Mouse (Mus musculus) hindbrain, embryonic 16.5 days (tissue): ENCODE measurements around the gene Fsd1l. TPM values are rescaled to one million over a fixed set of nuclear protein-coding genes. Genes with fewer than 3 reads are reported as not detected.

Experiments used
- ATAC-seq: fragments of 200-750 bp; cut with Nextera tagmentation; 2 replicates; pipeline ENCODE4 v1.8.0; 2017; ENCODE audit warnings: moderate TSS enrichment, moderate library complexity
- H3K27ac ChIP-seq: fragments of 300-500 bp; sonication (generic); 2 replicates; pipeline ENCODE4 v1.5.1; 2014; ENCODE audit warnings: low read depth, mild to moderate bottlenecking, control low read depth, low read length, moderate library complexity
- H3K27me3 ChIP-seq: fragments of 300-500 bp; sonication (generic); replicated peaks from 2 replicates; pipeline ENCODE4 v1.6.1; 2014; ENCODE audit warnings: low read length; ENCODE audit not compliant: control insufficient read depth, insufficient read depth
- H3K36me3 ChIP-seq: fragments of 300-500 bp; sonication (generic); 2 replicates; pipeline ENCODE4 v1.6.1; 2014; ENCODE audit warnings: mild to moderate bottlenecking, low read length, moderate library complexity, mixed read lengths; ENCODE audit not compliant: control insufficient read depth, insufficient read depth
- H3K4me1 ChIP-seq: fragments of 300-500 bp; sonication (generic); 2 replicates; pipeline ENCODE4 v1.6.1; 2014; ENCODE audit warnings: low read depth, low read length; ENCODE audit not compliant: control insufficient read depth, insufficient read depth
- H3K4me2 ChIP-seq: fragments of 300-500 bp; sonication (generic); 2 replicates; pipeline ENCODE4 v1.6.1; 2014; ENCODE audit warnings: mild to moderate bottlenecking, low read length, control low read depth, moderate library complexity
- H3K4me3 ChIP-seq: fragments of 300-500 bp; sonication (generic); 2 replicates; pipeline ENCODE4 v1.5.1; 2014; ENCODE audit warnings: mild to moderate bottlenecking, low read length, control low read depth, moderate library complexity
- H3K9ac ChIP-seq: fragments of 300-500 bp; sonication (generic); 2 replicates; pipeline ENCODE4 v1.6.1; 2014; ENCODE audit warnings: low read depth, mild to moderate bottlenecking, control low read depth, low read length, moderate library complexity
- H3K9me3 ChIP-seq: fragments of 300-500 bp; sonication (generic); 2 replicates; pipeline ENCODE4 v1.6.1; 2014; ENCODE audit warnings: mild to moderate bottlenecking, low read length, moderate library complexity; ENCODE audit not compliant: control insufficient read depth
- WGBS: fragments of 180-500 bp; shearing (Covaris S2); extraction: QIAGEN DNeasy Blood & Tissue Kit; methylation state at CpG from one replicate; pipeline ENCODE4 v1.1.7; 2014; 5-methylcytosine and 5-hydroxymethylcytosine counted together
- polyA plus RNA-seq: library from polyadenylated mRNA; unstranded; fragments of >200 nt; fragmentation: Nextera tagmentation; extraction: Ambion mirVana; gene quantifications from 2 replicates; pipeline ENCODE4 v1.2.1, GENCODE M21; 2015

Fsd1l gene
- polyA plus RNA-seq, result 26.6 and 32.9 TPM in 2 replicates

GRCm38 (mm10) chr4:53631316-53632010 is at the start of gene Fsd1l:
TSS of gene Fsd1l (plus strand) at chr4:53631471.
- ATAC-seq, result peak; percentile 93
- Histone ChIP-seq H3K4me2 (peak within 1 kb of the TSS; percentile 72), H3K9me3 (no peaks in the 10 kb centered on the region), H3K4me3 (peak within 1 kb of the TSS; percentile 89), H3K27ac (peak within 1 kb of the TSS; percentile 87), H3K27me3 (no peaks in the 10 kb centered on the region), H3K9ac (peak within 1 kb of the TSS; percentile 93), H3K36me3 (no peaks in the 10 kb centered on the region), H3K4me1 (peaks cover 25% of the 10 kb centered on the region)
- WGBS, result 0% methylated on average over 51 of the region's 88 CpGs

- H3K4me1 ChIP-seq, result no peaks in the 10 kb centered on the region
- H3K4me3 ChIP-seq, result no peak overlapping the region
- H3K27ac ChIP-seq, result no peak overlapping the region
- H3K36me3 ChIP-seq, result no peaks in the 10 kb centered on the region
- H3K9me3 ChIP-seq, result no peaks in the 10 kb centered on the region
- ATAC-seq, result no peak
- H3K4me2 ChIP-seq, result no peak overlapping the region
- H3K9ac ChIP-seq, result no peak overlapping the region
- no peaks in the 10 kb centered on the region for H3K27me3 ChIP-seq
Measured at GRCm38 (mm10) chr4:53587676-53588075, 43.6 kb upstream of the Fsd1l start.

DNA sequence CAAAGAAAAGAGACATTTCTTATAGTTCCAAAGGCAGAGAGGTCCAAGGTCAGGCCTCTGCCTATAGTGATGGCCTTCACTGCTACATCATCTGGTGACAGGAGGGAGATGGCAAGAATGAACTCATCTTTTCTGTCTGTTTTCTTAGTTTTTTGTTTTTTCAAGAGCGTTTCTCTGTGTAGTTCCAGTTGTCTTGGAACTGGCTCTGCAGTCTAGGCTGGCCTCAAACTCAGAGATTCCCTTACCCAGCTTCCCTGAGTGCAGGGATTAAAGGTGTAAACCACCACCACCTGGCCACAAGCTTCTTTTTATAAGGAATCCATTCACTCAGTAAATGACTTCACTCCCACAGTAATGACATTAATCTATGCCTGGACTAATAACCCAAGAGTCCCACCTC is 42.3 kb upstream of the Fsd1l start:
- Histone ChIP-seq H3K36me3 (no peaks in the 10 kb centered on the region), H3K4me2 (no peak overlapping the region), H3K9me3 (no peaks in the 10 kb centered on the region), H3K4me3 (no peak overlapping the region), H3K4me1 (no peaks in the 10 kb centered on the region), H3K27ac (no peak overlapping the region), H3K9ac (no peak overlapping the region), H3K27me3 (no peaks in the 10 kb centered on the region)
- WGBS, result 77% methylated on average over 1 of the region's 1 CpGs
- no peak for ATAC-seq

GRCm38 (mm10) chr4:53589466-53589865 is 41.8 kb upstream of the Fsd1l start:
- ATAC-seq, result no peak
- H3K4me2 ChIP-seq, result no peak overlapping the region
- 86% methylated on average over 4 of the region's 4 CpGs for WGBS
- H3K27ac ChIP-seq, result no peak overlapping the region
- H3K4me1 ChIP-seq, result no peaks in the 10 kb centered on the region
- no peak overlapping the region for H3K9ac ChIP-seq
- no peak overlapping the region for H3K4me3 ChIP-seq
- H3K27me3 ChIP-seq, result no peaks in the 10 kb centered on the region
- H3K36me3 ChIP-seq, result no peaks in the 10 kb centered on the region
- H3K9me3 ChIP-seq, result no peaks in the 10 kb centered on the region

DNA sequence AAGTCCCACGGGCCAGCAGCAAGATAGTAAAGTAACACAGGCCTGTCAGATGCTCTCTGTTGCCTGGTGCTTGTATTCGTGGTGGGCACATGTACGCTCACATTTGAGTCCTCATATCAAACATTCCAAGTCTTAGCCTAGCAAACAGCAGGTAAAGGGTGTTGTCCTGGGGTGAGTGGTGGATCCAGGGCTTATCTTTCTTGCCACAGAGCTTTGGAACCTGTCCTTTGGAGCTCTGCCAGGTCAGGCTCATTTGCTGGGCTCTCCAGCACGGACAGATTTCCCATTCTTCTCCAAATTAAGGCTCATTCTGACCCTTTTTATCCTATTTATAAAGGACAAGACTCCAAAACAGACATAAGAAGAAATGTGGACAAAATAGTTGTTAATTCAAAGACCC is 41.1 kb upstream of the Fsd1l start:
- no peaks in the 10 kb centered on the region for H3K27me3 ChIP-seq

DNA sequence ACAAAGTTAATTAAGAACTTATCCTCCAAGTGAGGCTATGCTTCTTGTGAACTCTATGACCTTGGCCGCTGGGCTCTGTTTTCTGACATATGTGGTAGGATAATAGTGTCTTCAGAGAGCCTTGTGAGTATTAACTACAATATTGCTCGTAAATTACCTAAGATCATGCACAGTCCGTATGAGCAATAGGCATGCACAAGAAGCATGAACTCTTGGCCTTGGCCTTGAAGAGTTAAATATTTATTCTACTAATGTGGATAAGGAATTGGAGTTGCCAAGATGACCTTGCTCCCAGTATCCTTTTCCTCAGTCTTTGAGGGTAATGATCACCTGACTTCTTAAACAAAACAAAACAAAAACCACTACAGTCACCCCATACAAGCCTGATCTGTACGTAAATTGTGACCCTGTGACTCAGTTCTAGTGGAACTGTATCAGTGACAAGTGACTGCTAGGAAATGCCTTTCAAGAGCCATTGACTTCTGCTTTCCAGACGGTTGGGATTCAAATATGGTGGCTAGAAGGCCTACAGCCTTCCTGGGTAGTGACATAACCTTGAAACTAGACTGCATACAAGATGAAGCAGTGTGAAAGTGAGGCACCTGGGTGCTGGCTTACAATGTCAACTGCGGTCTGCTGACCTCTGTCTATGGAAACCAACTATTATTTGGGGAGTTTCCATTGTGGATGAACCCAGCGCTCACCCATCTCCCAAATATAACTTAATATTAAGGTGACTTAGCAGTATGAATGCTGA is 40.4 kb upstream of the Fsd1l start:
- Histone ChIP-seq H3K4me2 (no peak overlapping the region), H3K9me3 (no peaks in the 10 kb centered on the region), H3K27ac (no peak overlapping the region), H3K4me3 (no peak overlapping the region), H3K9ac (no peak overlapping the region), H3K4me1 (no peaks in the 10 kb centered on the region), H3K36me3 (no peaks in the 10 kb centered on the region), H3K27me3 (no peaks in the 10 kb centered on the region)
- 91% methylated on average over 7 of the region's 7 CpGs for WGBS
- ATAC-seq, result no peak

More for the DNA sequence above, 41.1 kb upstream of the Fsd1l start:
- Histone ChIP-seq H3K27ac (no peak overlapping the region), H3K4me1 (no peaks in the 10 kb centered on the region), H3K4me2 (no peak overlapping the region), H3K9ac (no peak overlapping the region), H3K9me3 (no peaks in the 10 kb centered on the region), H3K36me3 (no peaks in the 10 kb centered on the region), H3K4me3 (no peak overlapping the region)
- 75% methylated on average over 4 of the region's 4 CpGs for WGBS
- ATAC-seq, result no peak

- no peak overlapping the region for H3K9ac ChIP-seq
- H3K27me3 ChIP-seq, result no peaks in the 10 kb centered on the region
- H3K27ac ChIP-seq, result no peak overlapping the region
- H3K4me1 ChIP-seq, result no peaks in the 10 kb centered on the region
- no peak for ATAC-seq
- no peak overlapping the region for H3K4me2 ChIP-seq
- H3K36me3 ChIP-seq, result no peaks in the 10 kb centered on the region
- WGBS, result 70% methylated on average over 11 of the region's 11 CpGs
- H3K9me3 ChIP-seq, result no peaks in the 10 kb centered on the region
- H3K4me3 ChIP-seq, result no peak overlapping the region
Measured at GRCm38 (mm10) chr4:53591536-53591935, 39.7 kb upstream of the Fsd1l start.

- 53% methylated on average over 8 of the region's 8 CpGs for WGBS
- Histone ChIP-seq H3K4me3 (no peak overlapping the region), H3K9me3 (no peaks in the 10 kb centered on the region), H3K36me3 (no peaks in the 10 kb centered on the region), H3K4me2 (no peak overlapping the region), H3K27me3 (no peaks in the 10 kb centered on the region), H3K27ac (no peak overlapping the region), H3K9ac (no peak overlapping the region), H3K4me1 (no peaks in the 10 kb centered on the region)
- ATAC-seq, result no peak
Measured at GRCm38 (mm10) chr4:53591941-53592340, 39.3 kb upstream of the Fsd1l start.

DNA sequence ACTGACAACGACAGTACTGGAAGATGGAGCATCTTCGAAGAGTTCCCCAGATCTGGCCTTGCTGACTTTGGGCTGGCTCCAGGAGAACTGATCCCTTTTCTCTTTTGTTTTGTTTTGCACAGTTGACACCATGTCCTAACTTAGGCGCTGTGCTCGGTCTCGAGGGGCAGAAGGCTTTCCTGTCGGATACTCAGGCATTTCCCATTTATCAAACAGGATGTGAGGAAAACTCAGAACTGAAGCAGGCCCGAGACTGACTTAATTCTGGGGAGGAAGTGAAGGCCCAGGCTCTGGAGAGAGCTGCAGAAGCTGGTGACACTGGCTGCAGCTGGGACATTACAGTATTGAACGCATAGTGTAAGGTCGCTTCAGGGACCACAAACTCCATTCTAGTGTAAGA is 38.9 kb upstream of the Fsd1l start:
- Histone ChIP-seq H3K36me3 (no peaks in the 10 kb centered on the region), H3K4me2 (no peak overlapping the region), H3K9me3 (no peaks in the 10 kb centered on the region), H3K4me1 (no peaks in the 10 kb centered on the region), H3K9ac (no peak overlapping the region), H3K27ac (no peak overlapping the region), H3K4me3 (no peak overlapping the region), H3K27me3 (no peaks in the 10 kb centered on the region)
- 78% methylated on average over 9 of the region's 9 CpGs for WGBS
- no peak for ATAC-seq
